Mouse (Mus musculus) midbrain, embryonic 11.5 days (tissue): ENCODE data around the gene Gpr3. TPM values are rescaled to one million over a fixed set of nuclear protein-coding genes. Genes with fewer than 3 reads are reported as not detected.

Experiments
- ATAC-seq: fragments of 200-750 bp; cut with Nextera tagmentation; 2 replicates; pipeline ENCODE4 v1.8.0; 2017; ENCODE audit warnings: moderate TSS enrichment, moderate library complexity; ENCODE audit not compliant: low FRiP score
- DNase-seq: peaks from one replicate; pipeline ENCODE4 v3.0.0; 2015; ENCODE audit warnings: low spot score; ENCODE audit errors: missing footprints
- H3K27ac ChIP-seq: fragments of 300-500 bp; sonication (generic); 2 replicates; pipeline ENCODE4 v1.5.1; 2014; ENCODE audit warnings: low read depth, low read length
- H3K27me3 ChIP-seq: fragments of 300-500 bp; sonication (generic); 2 replicates; pipeline ENCODE4 v1.6.1; 2014; ENCODE audit warnings: mild to moderate bottlenecking, low read length, moderate library complexity, mixed read lengths; ENCODE audit not compliant: control insufficient read depth, insufficient read depth
- H3K36me3 ChIP-seq: fragments of 300-500 bp; sonication (generic); 2 replicates; pipeline ENCODE4 v1.6.1; 2014; ENCODE audit warnings: mild to moderate bottlenecking, low read length, moderate library complexity, mixed read lengths; ENCODE audit not compliant: control insufficient read depth, insufficient read depth
- H3K4me1 ChIP-seq: fragments of 300-500 bp; sonication (generic); 2 replicates; pipeline ENCODE4 v1.6.1; 2014; ENCODE audit warnings: low read length; ENCODE audit not compliant: control insufficient read depth, insufficient read depth
- H3K4me2 ChIP-seq: fragments of 300-500 bp; sonication (generic); 2 replicates; pipeline ENCODE4 v1.6.1; 2014; ENCODE audit warnings: mild to moderate bottlenecking, moderate library complexity
- H3K4me3 ChIP-seq: fragments of 300-500 bp; sonication (generic); 2 replicates; pipeline ENCODE4 v1.5.1; 2014; ENCODE audit warnings: low read depth, low read length
- H3K9ac ChIP-seq: fragments of 300-500 bp; sonication (generic); 2 replicates; pipeline ENCODE4 v1.6.1; 2014; ENCODE audit warnings: low read length
- H3K9me3 ChIP-seq: fragments of 300-500 bp; sonication (generic); 2 replicates; pipeline ENCODE4 v1.6.1; 2016; ENCODE audit warnings: low read length; ENCODE audit not compliant: control insufficient read depth
- WGBS: fragments of 180-500 bp; shearing (Covaris S2); extraction: QIAGEN DNeasy Blood & Tissue Kit; methylation state at CpG from one replicate; pipeline ENCODE4 v1.1.7; 2014; 5-methylcytosine and 5-hydroxymethylcytosine counted together
- polyA plus RNA-seq: library from polyadenylated mRNA; unstranded; fragments of >200 nt; fragmentation: Nextera tagmentation; extraction: Ambion mirVana; gene quantifications from 2 replicates; pipeline ENCODE4 v1.2.1, GENCODE M21; 2014

Gene Gpr3
- polyA plus RNA-seq, 1 experiment from 2014 or later, result 0.55 TPM

- H3K9me3 ChIP-seq, result no peaks in the 10 kb centered on the region
- peak overlapping the region; percentile 81 for H3K27ac ChIP-seq
- ATAC-seq, result peak; percentile 64
- no peak overlapping the region for H3K4me3 ChIP-seq
- DNase-seq, result peak; percentile 91
- peak overlapping the region; percentile 36 for H3K9ac ChIP-seq
- 16% methylated on average over 13 of the region's 13 CpGs for WGBS
- H3K4me1 ChIP-seq, result peaks cover 43% of the 10 kb centered on the region
- peaks cover 8% of the 10 kb centered on the region; the same call in 1 of the 2 replicates for H3K36me3 ChIP-seq
- no peaks in the 10 kb centered on the region for H3K27me3 ChIP-seq
- H3K4me2 ChIP-seq, result no peak overlapping the region
Observed at GRCm38 (mm10) chr4:133197801-133198286, 14.5 kb downstream of the Gpr3 start.

GRCm38 (mm10) chr4:133197355-133197754, 15.0 kb downstream of the Gpr3 start:
- 0 out of 2 replicates have a peak, but pooled peaks have one; percentile 6 for ATAC-seq
- 11% methylated on average over 5 of the region's 5 CpGs for WGBS
- H3K4me3 ChIP-seq, result no peak overlapping the region

GRCm38 (mm10) chr4:133196852-133197251, 15.5 kb downstream of the Gpr3 start:
- peaks cover 43% of the 10 kb centered on the region for H3K4me1 ChIP-seq
- WGBS, result 36% methylated on average over 7 of the region's 7 CpGs

More at GRCm38 (mm10) chr4:133197355-133197754, 15.0 kb downstream of the Gpr3 start:
- DNase-seq, result no peak
- Histone ChIP-seq H3K27me3 (no peaks in the 10 kb centered on the region), H3K9me3 (no peaks in the 10 kb centered on the region), H3K9ac (peak overlapping the region; percentile 36; the same call in 1 of the 2 replicates), H3K36me3 (peaks cover 8% of the 10 kb centered on the region; the same call in 1 of the 2 replicates), H3K27ac (peak overlapping the region; percentile 81), H3K4me1 (peaks cover 43% of the 10 kb centered on the region), H3K4me2 (no peak overlapping the region)

GRCm38 (mm10) chr4:133196136-133196535, 16.2 kb downstream of the Gpr3 start:
- no peak overlapping the region for H3K4me3 ChIP-seq
- H3K4me2 ChIP-seq, result no peak overlapping the region
- H3K27me3 ChIP-seq, result no peaks in the 10 kb centered on the region
- no peaks in the 10 kb centered on the region for H3K9me3 ChIP-seq
- no peak for ATAC-seq
- no peak overlapping the region for H3K27ac ChIP-seq
- peaks cover 43% of the 10 kb centered on the region for H3K4me1 ChIP-seq
- no peak for DNase-seq
- WGBS, result 81% methylated on average over 2 of the region's 2 CpGs
- peaks cover 14% of the 10 kb centered on the region; the same call in 1 of the 2 replicates for H3K36me3 ChIP-seq
- no peak overlapping the region for H3K9ac ChIP-seq

More at GRCm38 (mm10) chr4:133196852-133197251, 15.5 kb downstream of the Gpr3 start:
- no peak for DNase-seq
- no peak overlapping the region for H3K4me3 ChIP-seq
- H3K27me3 ChIP-seq, result no peaks in the 10 kb centered on the region
- no peaks in the 10 kb centered on the region for H3K9me3 ChIP-seq
- peak overlapping the region; percentile 2 for H3K9ac ChIP-seq
- no peak overlapping the region for H3K4me2 ChIP-seq
- no peak for ATAC-seq
- H3K36me3 ChIP-seq, result peaks cover 10% of the 10 kb centered on the region; the same call in 1 of the 2 replicates
- H3K27ac ChIP-seq, result peak overlapping the region; percentile 81

GRCm38 (mm10) chr4:133195014-133195413, 17.3 kb downstream of the Gpr3 start:
- no peak overlapping the region for H3K4me2 ChIP-seq
- 72% methylated on average over 4 of the region's 4 CpGs for WGBS
- H3K9me3 ChIP-seq, result no peaks in the 10 kb centered on the region
- no peaks in the 10 kb centered on the region for H3K27me3 ChIP-seq
- no peak overlapping the region for H3K4me3 ChIP-seq
- peaks cover 14% of the 10 kb centered on the region; the same call in 1 of the 2 replicates for H3K36me3 ChIP-seq
- DNase-seq (no peak), ATAC-seq (no peak)
- peaks cover 35% of the 10 kb centered on the region for H3K4me1 ChIP-seq
- no peak overlapping the region for H3K27ac ChIP-seq
- H3K9ac ChIP-seq, result no peak overlapping the region

GRCm38 (mm10) chr4:133194482-133194881, 17.9 kb downstream of the Gpr3 start:
- no peak overlapping the region for H3K9ac ChIP-seq
- H3K27ac ChIP-seq, result no peak overlapping the region
- no peak overlapping the region for H3K4me2 ChIP-seq
- H3K9me3 ChIP-seq, result no peaks in the 10 kb centered on the region
- H3K4me3 ChIP-seq, result no peak overlapping the region
- ATAC-seq (no peak), DNase-seq (no peak)
- H3K36me3 ChIP-seq, result peaks cover 14% of the 10 kb centered on the region; the same call in 1 of the 2 replicates
- peaks cover 30% of the 10 kb centered on the region for H3K4me1 ChIP-seq
- H3K27me3 ChIP-seq, result no peaks in the 10 kb centered on the region
- 90% methylated on average over 11 of the region's 11 CpGs for WGBS

- Histone ChIP-seq H3K4me2 (no peak overlapping the region), H3K27ac (no peak overlapping the region), H3K9me3 (no peaks in the 10 kb centered on the region), H3K4me3 (no peak overlapping the region), H3K4me1 (peaks cover 2% of the 10 kb centered on the region), H3K27me3 (no peaks in the 10 kb centered on the region), H3K9ac (no peak overlapping the region), H3K36me3 (peaks cover 15% of the 10 kb centered on the region; the same call in 1 of the 2 replicates)
- no peak for ATAC-seq
- no peak for DNase-seq
- 59% methylated on average over 10 of the region's 10 CpGs for WGBS
Observed at GRCm38 (mm10) chr4:133189396-133189795, 22.9 kb downstream of the Gpr3 start.

GRCm38 (mm10) chr4:133186856-133187255, 25.5 kb downstream of the Gpr3 start:
- Histone ChIP-seq H3K4me1 (peaks cover 4% of the 10 kb centered on the region), H3K9ac (no peak overlapping the region), H3K27me3 (no peaks in the 10 kb centered on the region), H3K9me3 (no peaks in the 10 kb centered on the region), H3K27ac (no peak overlapping the region), H3K4me2 (no peak overlapping the region), H3K4me3 (no peak overlapping the region), H3K36me3 (peaks cover 11% of the 10 kb centered on the region; the same call in 1 of the 2 replicates)
- WGBS, result 92% methylated on average over 5 of the region's 5 CpGs
- DNase-seq (no peak), ATAC-seq (no peak)

GRCm38 (mm10) chr4:133185893-133186292, 26.4 kb downstream of the Gpr3 start:
- H3K4me3 ChIP-seq, result no peak overlapping the region
- DNase-seq (no peak), ATAC-seq (no peak)
- no peaks in the 10 kb centered on the region for H3K27me3 ChIP-seq
- no peak overlapping the region for H3K27ac ChIP-seq
- H3K36me3 ChIP-seq, result peaks cover 7% of the 10 kb centered on the region; the same call in 1 of the 2 replicates
- no peak overlapping the region for H3K4me2 ChIP-seq
- no peaks in the 10 kb centered on the region for H3K9me3 ChIP-seq
- H3K4me1 ChIP-seq, result peaks cover 4% of the 10 kb centered on the region
- H3K9ac ChIP-seq, result no peak overlapping the region
- 94% methylated on average over 8 of the region's 8 CpGs for WGBS
